Mouse (Mus musculus): Measurements from ENCODE around the gene Cd28.

DNA sequence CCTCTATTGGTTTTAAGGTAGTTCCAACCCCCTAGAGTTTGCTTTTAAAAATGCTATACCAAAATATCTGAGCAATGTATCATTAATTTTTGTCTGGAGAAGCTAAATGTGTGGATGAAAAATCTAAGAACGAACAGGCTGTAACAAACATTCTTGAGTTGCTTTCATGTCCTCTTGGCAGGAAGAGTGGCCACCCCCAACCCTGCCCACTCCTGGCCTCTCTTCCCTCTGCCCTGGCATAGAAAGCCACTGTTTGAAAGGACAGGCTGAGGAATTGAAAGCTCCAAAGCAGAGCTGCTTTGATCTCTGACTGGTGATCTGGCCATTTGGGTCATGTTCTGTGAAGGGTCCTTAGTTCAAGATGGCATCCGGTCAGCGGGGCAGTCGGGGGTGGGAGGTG, 32.8 kb upstream of the Cd28 start:
- TF ChIP-seq POLR2AphosphoS2 (IDR thresholded peaks at IDR 0.05; ENCODE audit: low read depth, low read length) = no peak
- TF ChIP-seq POLR2A (IDR thresholded peaks at IDR 0.05; ENCODE audit: low read depth, low read length) = no peak
- TF ChIP-seq CTCF (conservative IDR thresholded peaks at IDR 0.05 in 1 of 2, IDR thresholded peaks at IDR 0.05 in 1 of 2; ENCODE audit: low read depth in 2 of 2, low read length in 2 of 2) = no peak
- no peak for TF ChIP-seq CHD2 (IDR thresholded peaks at IDR 0.05; ENCODE audit: low read length)
- TF ChIP-seq TBP (conservative IDR thresholded peaks at IDR 0.05; ENCODE audit: low read depth, low read length) = no peak
- no peak for TF ChIP-seq MAZ (IDR thresholded peaks at IDR 0.05; ENCODE audit: low read depth, low read length)
